8 mouse cellular contexts compared by ENCODE assay signal in the genomic region with DNA sequence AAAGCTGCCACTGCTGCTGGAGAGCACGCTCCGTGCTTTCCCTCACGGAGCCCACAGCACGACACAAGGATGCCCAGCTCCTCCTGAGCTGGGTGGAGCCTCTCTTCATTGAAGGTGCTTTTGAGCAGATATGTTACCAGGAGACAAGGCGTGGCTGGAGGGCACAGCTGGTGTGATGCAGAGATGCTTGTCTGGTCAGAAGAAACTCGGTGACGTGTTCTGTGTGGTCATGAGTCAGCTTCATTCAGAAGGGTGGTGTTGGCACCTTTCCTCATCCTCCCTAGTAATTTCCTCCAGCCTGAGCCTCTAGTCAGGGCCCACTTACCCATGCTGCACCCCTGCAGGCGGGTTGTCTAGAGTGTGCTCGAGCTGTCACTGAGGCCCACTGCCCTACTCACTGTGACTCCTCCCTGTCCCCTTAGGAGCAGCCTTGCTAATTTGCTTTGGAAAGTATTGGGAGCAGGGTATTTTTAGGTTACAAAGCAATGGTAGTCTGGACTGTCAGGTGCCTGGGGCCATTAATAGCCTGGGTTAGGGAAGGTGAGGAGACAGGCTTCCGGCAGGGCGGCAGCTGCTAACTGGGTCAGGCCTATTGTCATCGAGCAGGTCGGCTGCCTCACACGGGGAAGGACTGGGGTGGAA. TPM values are rescaled to one million over a fixed set of nuclear protein-coding genes. Genes with fewer than 3 reads are reported as not detected.
DNase-seq lines count a peak whose midpoint lies in the region; ATAC-seq lines count a peak whose summit lies in the region.

No protein-coding gene starts in this region.

- intact Hi-C loops in heart, postnatal 25 days (cut with DNase I), result no loop called here

- no peak overlapping the region for H3K4me3 ChIP-seq in forebrain, embryonic 11.5 days (ENCODE audit: low read depth, low read length)

- H3K9me3 ChIP-seq in forebrain, embryonic 11.5 days (ENCODE audit: control insufficient read depth, low read length), result no peaks in the 10 kb centered on the region

- no peak for ATAC-seq in forebrain, embryonic 11.5 days (replicated peaks; ENCODE audit: low FRiP score)

- H3K36me3 ChIP-seq in forebrain, embryonic 11.5 days (ENCODE audit: control insufficient read depth, insufficient read depth, low read length), result no peaks in the 10 kb centered on the region; the same call in 1 of the 2 replicates

- no peak overlapping the region for H3K27ac ChIP-seq in forebrain, embryonic 11.5 days (ENCODE audit: low read depth, low read length)

- no peaks in the 10 kb centered on the region for H3K27me3 ChIP-seq in forebrain, embryonic 11.5 days (ENCODE audit: control insufficient read depth, insufficient read depth, low read length)

- DNase-seq in adrenal gland, adult 2 months, result peak; percentile 47
- no peak for DNase-seq in adrenal gland, postnatal 4 days (ENCODE audit: low spot score in 2 of 2)
- DNase-seq in 3134 (ENCODE audit: extremely low read depth, insufficient read length, low spot score), result peak; percentile 80
- peak; percentile 24 to 28 for DNase-seq in cerebellum, postnatal 14 days
- peak; percentile 21 for DNase-seq in heart, postnatal 25 days (ENCODE audit: low spot score)
- DNase-seq in retina, postnatal 1 day, result peak; percentile 67
- DNase-seq in forebrain, embryonic 11.5 days (ENCODE audit: low spot score), result no peak
- DNase-seq in thymus, postnatal 14 days, result no peak

- H3K4me2 ChIP-seq in forebrain, embryonic 11.5 days (ENCODE audit: low read depth, low read length, severe bottlenecking), result no peak overlapping the region

- WGBS in forebrain, embryonic 11.5 days, result 83% methylated on average over 14 of the region's 14 CpGs

- H3K9ac ChIP-seq in forebrain, embryonic 11.5 days (ENCODE audit: low read length), result no peak overlapping the region

- no peaks in the 10 kb centered on the region for H3K4me1 ChIP-seq in forebrain, embryonic 11.5 days (replicated peaks; ENCODE audit: control insufficient read depth, insufficient read depth, low read length)

RNA-seq across cellular contexts. Expression of gene Rac1, which starts 33.8 kb away (rescaled TPM):
- total RNA-seq in adrenal gland, adult 2 months (2021), result 100 to 1,000 TPM; 349 to 359 TPM
- polyA plus RNA-seq in adrenal gland, adult 2 months (2012; rRNA removed), result 76.1 and 98.1 TPM in 2 replicates
- 100 to 1,000 TPM; 390 TPM for total RNA-seq in adrenal gland, postnatal 4 days (2021)
- 100 to 1,000 TPM; 215 to 235 TPM for total RNA-seq in heart, postnatal 25 days (2021)
- polyA plus RNA-seq in forebrain, embryonic 11.5 days (2014; fragmentation: Nextera tagmentation; extraction: Ambion mirVana), result 464 and 491 TPM in 2 replicates

Comparison
In these comparisons a context has a peak if more than half of its experiments do, and no peak if none do; other contexts are left out.
1. DNase-seq: peak in adrenal gland, adult 2 months (single experiment), 3134 (single experiment), cerebellum, postnatal 14 days (2 of 2), heart, postnatal 25 days (single experiment) and retina, postnatal 1 day (single experiment); none in adrenal gland, postnatal 4 days (0 of 2), forebrain, embryonic 11.5 days (single experiment) and thymus, postnatal 14 days (single experiment).